Mouse (Mus musculus) liver, embryonic 15.5 days (tissue): ENCODE data around the gene Casp7. TPM values are rescaled to one million over a fixed set of nuclear protein-coding genes. Genes with fewer than 3 reads are reported as not detected.
"Not testable (repeated sequence)": the region's sequence is repeated elsewhere in the genome, so short reads cannot be mapped to it uniquely, and the experiment has no call there.

Source experiments
- ATAC-seq: fragments of 200-750 bp; cut with Nextera tagmentation; 2 replicates; pipeline ENCODE4 v1.8.0; 2017; ENCODE audit warnings: moderate number of reproducible peaks, mild to moderate bottlenecking, moderate library complexity; ENCODE audit not compliant: insufficient read depth
- H3K27ac ChIP-seq: fragments of 300-500 bp; sonication (generic); replicated peaks from 2 replicates; pipeline ENCODE4 v1.5.1; 2015; ENCODE audit warnings: mild to moderate bottlenecking, inconsistent platforms
- H3K27me3 ChIP-seq: fragments of 300-500 bp; sonication (generic); 2 replicates; pipeline ENCODE4 v1.6.1; 2015; ENCODE audit warnings: mild to moderate bottlenecking, inconsistent platforms
- H3K36me3 ChIP-seq: fragments of 300-500 bp; sonication (generic); replicated peaks from 2 replicates; pipeline ENCODE4 v1.6.1; 2015; ENCODE audit warnings: moderate library complexity, mild to moderate bottlenecking, inconsistent platforms
- H3K4me1 ChIP-seq: fragments of 300-500 bp; sonication (generic); replicated peaks from 2 replicates; pipeline ENCODE4 v1.6.1; 2015; ENCODE audit warnings: inconsistent platforms
- H3K4me2 ChIP-seq: fragments of 300-500 bp; sonication (generic); 2 replicates; pipeline ENCODE4 v1.6.1; 2015; ENCODE audit warnings: moderate library complexity, mild to moderate bottlenecking, inconsistent platforms
- H3K4me3 ChIP-seq: fragments of 300-500 bp; sonication (generic); replicated peaks from 2 replicates; pipeline ENCODE4 v1.5.1; 2015; ENCODE audit warnings: mild to moderate bottlenecking, inconsistent platforms
- H3K9ac ChIP-seq: fragments of 300-500 bp; sonication (generic); 2 replicates; pipeline ENCODE4 v1.6.1; 2015; ENCODE audit warnings: moderate library complexity, mild to moderate bottlenecking, inconsistent platforms
- H3K9me3 ChIP-seq: fragments of 300-500 bp; sonication (generic); replicated peaks from 2 replicates; pipeline ENCODE4 v1.6.1; 2016; ENCODE audit warnings: inconsistent platforms
- WGBS: fragments of 180-500 bp; shearing (Covaris S2); methylation state at CpG from one replicate; pipeline ENCODE4 v1.1.7; 2015; ENCODE audit warnings: mixed read lengths; ENCODE audit not compliant: insufficient replicate concordance; 5-methylcytosine and 5-hydroxymethylcytosine counted together
- polyA plus RNA-seq: library from polyadenylated mRNA; unstranded; fragments of >200 nt; fragmentation: Nextera tagmentation; extraction: Ambion mirVana; gene quantifications from 2 replicates; pipeline ENCODE4 v1.2.1, GENCODE M21; 2015

Gene Casp7
- polyA plus RNA-seq, 1 experiment from 2014 or later: 13.0 TPM

DNA sequence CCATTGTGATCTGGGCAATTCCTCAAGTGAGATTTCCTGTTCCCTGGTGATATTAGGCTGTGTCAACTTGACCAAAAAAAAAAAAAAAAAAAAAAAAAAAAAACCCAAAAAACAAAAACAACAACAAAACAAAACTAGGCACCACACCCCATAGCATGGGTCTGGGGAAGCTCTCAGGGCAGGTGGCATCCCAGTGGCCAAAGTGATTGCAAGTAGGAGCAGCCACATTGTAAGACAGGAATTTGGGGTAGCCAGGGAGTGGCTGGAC lies 1.5 kb downstream of the Casp7 start:
- H3K27ac ChIP-seq: no peak overlapping the region
- H3K27me3 ChIP-seq: no peaks in the 10 kb centered on the region
- no peak for ATAC-seq
- H3K4me1 ChIP-seq: peaks cover 70% of the 10 kb centered on the region
- H3K9ac ChIP-seq: peak overlapping the region; percentile 80; the same call in 1 of the 2 replicates
- H3K36me3 ChIP-seq: no peaks in the 10 kb centered on the region
- H3K9me3 ChIP-seq: no peaks in the 10 kb centered on the region
- H3K4me2 ChIP-seq: peak overlapping the region; percentile 98
- no peak overlapping the region for H3K4me3 ChIP-seq

DNA sequence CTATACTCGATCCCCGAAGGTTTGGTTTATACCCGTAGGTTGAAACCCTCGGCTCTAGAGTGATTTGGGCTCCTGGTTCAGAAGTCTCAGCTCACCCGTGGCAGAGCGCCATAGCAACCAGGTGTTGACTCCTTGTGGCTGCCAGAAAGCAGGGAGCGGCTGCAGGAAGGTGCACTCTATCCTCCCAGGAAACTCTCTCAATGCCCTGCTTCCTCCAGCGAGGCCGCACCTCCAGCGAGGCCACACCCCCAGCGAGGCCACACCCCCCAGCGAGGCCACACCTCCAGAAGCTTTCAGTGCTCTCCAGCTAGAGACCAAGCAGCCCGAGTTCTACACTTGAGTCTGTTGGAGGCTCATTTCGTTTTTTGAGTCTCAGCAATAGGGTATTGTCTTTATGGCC lies 3.3 kb downstream of the Casp7 start:
- peak overlapping the region; percentile 10; the same call in 1 of the 2 replicates for H3K4me3 ChIP-seq
- H3K4me2 ChIP-seq: peak overlapping the region; percentile 31
- H3K9ac ChIP-seq: no peak overlapping the region
- no peaks in the 10 kb centered on the region for H3K9me3 ChIP-seq
- 36% methylated on average over 14 of the region's 14 CpGs for WGBS
- peaks cover 54% of the 10 kb centered on the region for H3K4me1 ChIP-seq
- ATAC-seq: peak; percentile 49; the same call in 1 of the 2 replicates
- H3K27me3 ChIP-seq: no peaks in the 10 kb centered on the region
- H3K27ac ChIP-seq: no peak overlapping the region
- peaks cover 13% of the 10 kb centered on the region for H3K36me3 ChIP-seq

DNA sequence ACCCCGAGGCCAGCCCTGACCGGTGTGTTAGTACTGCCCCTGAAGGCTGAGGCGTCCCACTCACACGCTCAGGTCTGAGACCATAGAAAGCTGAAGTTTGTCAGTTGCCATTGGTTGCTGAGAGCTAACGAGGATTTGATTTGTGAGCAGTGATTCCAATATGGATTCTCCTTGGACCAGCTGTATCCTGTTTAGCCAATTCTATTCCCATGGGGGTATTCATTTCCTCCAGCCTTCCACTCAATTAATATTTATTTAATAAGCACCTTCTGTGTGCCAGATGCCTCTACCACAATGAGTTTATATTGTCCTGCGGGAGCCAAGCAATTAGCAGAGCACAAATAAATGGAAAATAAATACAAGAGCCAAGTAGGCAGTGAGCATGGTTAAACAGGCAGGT lies 4.9 kb downstream of the Casp7 start:
- H3K27me3 ChIP-seq: no peaks in the 10 kb centered on the region
- H3K36me3 ChIP-seq: peaks cover 25% of the 10 kb centered on the region
- no peak for ATAC-seq
- peaks cover 37% of the 10 kb centered on the region for H3K4me1 ChIP-seq
- no peaks in the 10 kb centered on the region for H3K9me3 ChIP-seq
- 80% methylated on average over 6 of the region's 6 CpGs for WGBS
- no peak overlapping the region for H3K4me2 ChIP-seq
- no peak overlapping the region for H3K27ac ChIP-seq
- H3K4me3 ChIP-seq: no peak overlapping the region
- H3K9ac ChIP-seq: no peak overlapping the region

GRCm38 (mm10) chr19:56405824-56406223 lies 8.9 kb downstream of the Casp7 start:
- no peak overlapping the region for H3K27ac ChIP-seq
- H3K27me3 ChIP-seq: no peaks in the 10 kb centered on the region
- peaks cover 53% of the 10 kb centered on the region for H3K36me3 ChIP-seq
- no peak overlapping the region for H3K9ac ChIP-seq
- no peak for ATAC-seq
- no peaks in the 10 kb centered on the region for H3K9me3 ChIP-seq
- peaks cover under 1% of the 10 kb centered on the region for H3K4me1 ChIP-seq
- no peak overlapping the region for H3K4me2 ChIP-seq
- H3K4me3 ChIP-seq: no peak overlapping the region
- WGBS: 85% methylated on average over 4 of the region's 4 CpGs

DNA sequence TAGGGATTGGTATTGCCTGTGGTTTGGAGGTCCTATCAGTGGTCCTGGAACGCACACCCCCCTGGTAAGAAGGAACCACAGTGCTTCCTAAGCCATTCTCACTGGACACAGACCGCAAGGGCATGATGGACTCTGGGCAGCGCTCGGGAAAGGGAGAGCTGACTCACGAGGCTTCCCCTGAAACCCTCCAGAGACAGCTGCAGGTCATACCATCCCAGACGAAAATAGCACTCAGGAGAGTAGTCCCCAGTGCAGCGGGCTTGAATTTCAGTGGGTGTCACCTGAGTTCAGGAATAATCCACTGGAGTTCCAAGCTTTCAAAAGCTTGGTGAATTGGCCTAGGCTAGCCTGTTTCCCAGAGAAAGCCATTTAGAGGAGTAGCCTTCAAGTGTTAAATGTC lies 9.7 kb downstream of the Casp7 start:
- ATAC-seq: no peak
- Histone ChIP-seq H3K27ac (no peak overlapping the region), H3K4me1 (no peaks in the 10 kb centered on the region), H3K4me2 (no peak overlapping the region), H3K9ac (no peak overlapping the region), H3K9me3 (no peaks in the 10 kb centered on the region), H3K4me3 (no peak overlapping the region), H3K27me3 (no peaks in the 10 kb centered on the region), H3K36me3 (peaks cover 53% of the 10 kb centered on the region)
- WGBS: 84% methylated on average over 7 of the region's 7 CpGs

DNA sequence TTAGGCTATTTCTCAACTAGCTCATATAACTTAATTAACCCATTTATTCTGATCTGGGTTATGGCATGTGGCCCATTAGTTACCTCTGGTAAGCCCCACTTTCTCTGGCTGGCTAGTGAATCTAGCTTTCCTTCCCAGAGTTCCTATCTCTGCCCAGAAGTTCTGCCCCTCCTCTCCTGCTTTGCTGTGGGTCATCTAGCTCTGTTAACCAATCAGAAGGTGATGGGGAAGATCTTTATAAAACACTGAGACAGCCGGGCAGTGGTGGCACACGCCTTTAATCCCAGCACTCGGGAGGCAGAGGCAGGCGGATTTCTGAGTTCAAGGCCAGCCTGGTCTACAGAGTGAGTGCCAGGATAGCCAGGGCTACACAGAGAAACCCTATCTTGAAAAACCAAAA lies 13.0 kb downstream of the Casp7 start:
- H3K36me3 ChIP-seq: peaks cover 44% of the 10 kb centered on the region
- not testable (repeated sequence) for H3K27ac ChIP-seq, H3K27me3 ChIP-seq, H3K9me3 ChIP-seq, H3K4me2 ChIP-seq, H3K4me1 ChIP-seq, H3K9ac ChIP-seq, ATAC-seq, H3K4me3 ChIP-seq
- 85% methylated on average over 4 of the region's 4 CpGs for WGBS

- no peak overlapping the region for H3K4me3 ChIP-seq
- 75% methylated on average over 4 of the region's 4 CpGs for WGBS
- ATAC-seq: no peak
- no peak overlapping the region for H3K9ac ChIP-seq
- H3K36me3 ChIP-seq: no peaks in the 10 kb centered on the region
- 0 out of 2 replicates have a peak, but pooled peaks cover 6% of the 10 kb centered on the region for H3K4me1 ChIP-seq
- H3K27me3 ChIP-seq: no peaks in the 10 kb centered on the region
- no peak overlapping the region for H3K27ac ChIP-seq
- no peak overlapping the region for H3K4me2 ChIP-seq
- H3K9me3 ChIP-seq: no peaks in the 10 kb centered on the region
Measured at GRCm38 (mm10) chr19:56418404-56418803, 21.5 kb downstream of the Casp7 start.

- no peak for ATAC-seq
- Histone ChIP-seq H3K9me3 (no peaks in the 10 kb centered on the region), H3K27me3 (no peaks in the 10 kb centered on the region), H3K36me3 (no peaks in the 10 kb centered on the region), H3K27ac (no peak overlapping the region), H3K9ac (no peak overlapping the region), H3K4me1 (0 out of 2 replicates have a peak, but pooled peaks cover 6% of the 10 kb centered on the region), H3K4me2 (no peak overlapping the region), H3K4me3 (no peak overlapping the region)
- 77% methylated on average over 9 of the region's 9 CpGs for WGBS
Measured at GRCm38 (mm10) chr19:56419452-56419851, 22.5 kb downstream of the Casp7 start.

DNA sequence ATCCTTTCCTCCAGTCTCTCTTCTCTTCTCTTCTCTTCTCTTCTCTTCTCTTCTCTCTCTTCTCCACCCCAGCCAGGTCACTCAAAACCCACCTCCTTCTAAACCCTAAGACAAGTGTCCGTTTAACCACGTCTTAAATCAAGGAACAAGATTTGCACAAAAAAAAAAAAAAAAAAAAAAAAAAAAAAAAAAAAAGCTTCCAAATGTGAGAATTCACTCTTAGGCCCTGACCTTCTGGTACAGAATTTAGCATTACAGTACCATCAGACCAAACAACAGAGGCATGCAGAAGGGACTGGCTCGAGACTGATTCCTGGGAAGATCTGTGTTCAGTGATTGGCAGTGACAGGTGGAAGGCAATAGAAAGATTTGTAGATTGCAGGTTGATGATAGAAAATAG lies 23.4 kb downstream of the Casp7 start:
- H3K27ac ChIP-seq: no peak overlapping the region
- WGBS: 75% methylated on average over 3 of the region's 3 CpGs
- 0 out of 2 replicates have a peak, but pooled peaks cover 6% of the 10 kb centered on the region for H3K4me1 ChIP-seq
- H3K4me2 ChIP-seq: no peak overlapping the region
- no peaks in the 10 kb centered on the region for H3K27me3 ChIP-seq
- no peak overlapping the region for H3K9ac ChIP-seq
- no peaks in the 10 kb centered on the region for H3K9me3 ChIP-seq
- H3K36me3 ChIP-seq: no peaks in the 10 kb centered on the region
- H3K4me3 ChIP-seq: no peak overlapping the region
- ATAC-seq: no peak

GRCm38 (mm10) chr19:56422476-56423338 lies 25.8 kb downstream of the Casp7 start:
- H3K9ac ChIP-seq: no peak overlapping the region
- H3K27me3 ChIP-seq: no peaks in the 10 kb centered on the region
- ATAC-seq: no peak
- 45% methylated on average over 14 of the region's 14 CpGs for WGBS
- H3K4me1 ChIP-seq: 0 out of 2 replicates have a peak, but pooled peaks cover 6% of the 10 kb centered on the region
- no peak overlapping the region for H3K27ac ChIP-seq
- no peaks in the 10 kb centered on the region for H3K9me3 ChIP-seq
- H3K36me3 ChIP-seq: no peaks in the 10 kb centered on the region
- no peak overlapping the region for H3K4me3 ChIP-seq
- no peak overlapping the region for H3K4me2 ChIP-seq

- 82% methylated on average over 12 of the region's 12 CpGs for WGBS
- Histone ChIP-seq H3K27ac (no peak overlapping the region), H3K4me2 (no peak overlapping the region)
Measured at GRCm38 (mm10) chr19:56423370-56423769, 26.4 kb downstream of the Casp7 start.

More at GRCm38 (mm10) chr19:56423370-56423769, 26.4 kb downstream of the Casp7 start:
- Histone ChIP-seq H3K9ac (no peak overlapping the region), H3K4me1 (0 out of 2 replicates have a peak, but pooled peaks cover 5% of the 10 kb centered on the region), H3K36me3 (no peaks in the 10 kb centered on the region), H3K27me3 (no peaks in the 10 kb centered on the region), H3K9me3 (no peaks in the 10 kb centered on the region), H3K4me3 (no peak overlapping the region)
- no peak for ATAC-seq
